Mouse (Mus musculus): ENCODE measurements around the gene Suclg2. TPM values are rescaled to one million over a fixed set of nuclear protein-coding genes. Genes with fewer than 3 reads are reported as not detected.

Suclg2 gene
- polyA plus RNA-seq, 1 experiment = 16.2 TPM

- TF ChIP-seq POLR2A (IDR thresholded peaks at IDR 0.05; ENCODE audit: borderline replicate concordance, insufficient read depth, low read length) = no peak
- TF ChIP-seq CTCF (IDR thresholded peaks at IDR 0.05; ENCODE audit: borderline replicate concordance, insufficient read depth, low read depth, low read length) = no peak
- Histone ChIP-seq H3K27ac (ENCODE audit: insufficient read depth, low read length) (no peak overlapping the region), H3K27me3 (ENCODE audit: control insufficient read depth, insufficient read depth, low read length) (no peaks in the 10 kb centered on the region), H3K4me3 (replicated peaks; ENCODE audit: insufficient read depth, low read depth, low read length) (no peak overlapping the region), H3K4me1 (ENCODE audit: control insufficient read depth, insufficient read depth, low read length) (no peaks in the 10 kb centered on the region)
- WGBS = 36% methylated on average over 5 of the region's 6 CpGs
- DNase-seq = no peak
Observed at GRCm38 (mm10) chr6:95698536-95699162, 20.0 kb downstream of the Suclg2 start.

- WGBS = 51% methylated on average over 4 of the region's 4 CpGs
- DNase-seq = no peak
- H3K4me1 ChIP-seq (ENCODE audit: control insufficient read depth, insufficient read depth, low read length) = no peaks in the 10 kb centered on the region
- TF ChIP-seq POLR2A (IDR thresholded peaks at IDR 0.05; ENCODE audit: borderline replicate concordance, insufficient read depth, low read length) = no peak
- TF ChIP-seq CTCF (IDR thresholded peaks at IDR 0.05; ENCODE audit: borderline replicate concordance, insufficient read depth, low read depth, low read length) = no peak
- H3K27me3 ChIP-seq (ENCODE audit: control insufficient read depth, insufficient read depth, low read length) = no peaks in the 10 kb centered on the region
- H3K4me3 ChIP-seq (replicated peaks; ENCODE audit: insufficient read depth, low read depth, low read length) = no peak overlapping the region
- no peak overlapping the region for H3K27ac ChIP-seq (ENCODE audit: insufficient read depth, low read length)
Observed at GRCm38 (mm10) chr6:95694910-95695309, 23.7 kb downstream of the Suclg2 start.

GRCm38 (mm10) chr6:95685242-95685641 lies 33.4 kb downstream of the Suclg2 start:
- TF ChIP-seq POLR2A (IDR thresholded peaks at IDR 0.05; ENCODE audit: borderline replicate concordance, insufficient read depth, low read length) (no peak), CTCF (IDR thresholded peaks at IDR 0.05; ENCODE audit: borderline replicate concordance, insufficient read depth, low read depth, low read length) (no peak)
- no peaks in the 10 kb centered on the region for H3K27me3 ChIP-seq (ENCODE audit: control insufficient read depth, insufficient read depth, low read length)
- no peak overlapping the region for H3K27ac ChIP-seq (ENCODE audit: insufficient read depth, low read length)
- 77% methylated on average over 4 of the region's 4 CpGs for WGBS
- DNase-seq = no peak
- no peaks in the 10 kb centered on the region for H3K4me1 ChIP-seq (ENCODE audit: control insufficient read depth, insufficient read depth, low read length)
- no peak overlapping the region for H3K4me3 ChIP-seq (replicated peaks; ENCODE audit: insufficient read depth, low read depth, low read length)

- Histone ChIP-seq H3K27me3 (ENCODE audit: control insufficient read depth, insufficient read depth, low read length) (no peaks in the 10 kb centered on the region), H3K27ac (ENCODE audit: insufficient read depth, low read length) (no peak overlapping the region), H3K4me1 (ENCODE audit: control insufficient read depth, insufficient read depth, low read length) (no peaks in the 10 kb centered on the region), H3K4me3 (replicated peaks; ENCODE audit: insufficient read depth, low read depth, low read length) (no peak overlapping the region)
- TF ChIP-seq POLR2A (IDR thresholded peaks at IDR 0.05; ENCODE audit: borderline replicate concordance, insufficient read depth, low read length) (no peak), CTCF (IDR thresholded peaks at IDR 0.05; ENCODE audit: borderline replicate concordance, insufficient read depth, low read depth, low read length) (no peak)
- no peak for DNase-seq
- WGBS = 71% methylated on average over 3 of the region's 3 CpGs
Observed at GRCm38 (mm10) chr6:95679718-95680117, 38.9 kb downstream of the Suclg2 start.

- no peaks in the 10 kb centered on the region for H3K4me1 ChIP-seq (ENCODE audit: control insufficient read depth, insufficient read depth, low read length)
- H3K4me3 ChIP-seq (replicated peaks; ENCODE audit: insufficient read depth, low read depth, low read length) = no peak overlapping the region
- no peak for DNase-seq
- no peaks in the 10 kb centered on the region for H3K27me3 ChIP-seq (ENCODE audit: control insufficient read depth, insufficient read depth, low read length)
- no peak for TF ChIP-seq CTCF (IDR thresholded peaks at IDR 0.05; ENCODE audit: borderline replicate concordance, insufficient read depth, low read depth, low read length)
- TF ChIP-seq POLR2A (IDR thresholded peaks at IDR 0.05; ENCODE audit: borderline replicate concordance, insufficient read depth, low read length) = no peak
- WGBS = 54% methylated on average over 3 of the region's 3 CpGs
- H3K27ac ChIP-seq (ENCODE audit: insufficient read depth, low read length) = no peak overlapping the region
Observed at GRCm38 (mm10) chr6:95679261-95679660, 39.3 kb downstream of the Suclg2 start.

GRCm38 (mm10) chr6:95676951-95677350 lies 41.6 kb downstream of the Suclg2 start:
- DNase-seq = no peak
- no peak overlapping the region for H3K4me3 ChIP-seq (replicated peaks; ENCODE audit: insufficient read depth, low read depth, low read length)
- 94% methylated on average over 2 of the region's 2 CpGs for WGBS
- H3K27ac ChIP-seq (ENCODE audit: insufficient read depth, low read length) = no peak overlapping the region
- H3K4me1 ChIP-seq (ENCODE audit: control insufficient read depth, insufficient read depth, low read length) = no peaks in the 10 kb centered on the region
- no peak for TF ChIP-seq POLR2A (IDR thresholded peaks at IDR 0.05; ENCODE audit: borderline replicate concordance, insufficient read depth, low read length)
- no peak for TF ChIP-seq CTCF (IDR thresholded peaks at IDR 0.05; ENCODE audit: borderline replicate concordance, insufficient read depth, low read depth, low read length)
- H3K27me3 ChIP-seq (ENCODE audit: control insufficient read depth, insufficient read depth, low read length) = no peaks in the 10 kb centered on the region

- no peak overlapping the region for H3K4me3 ChIP-seq (replicated peaks; ENCODE audit: insufficient read depth, low read depth, low read length)
- H3K27ac ChIP-seq (ENCODE audit: insufficient read depth, low read length) = no peak overlapping the region
- no peak for DNase-seq
- TF ChIP-seq POLR2A (IDR thresholded peaks at IDR 0.05; ENCODE audit: borderline replicate concordance, insufficient read depth, low read length) (no peak), CTCF (IDR thresholded peaks at IDR 0.05; ENCODE audit: borderline replicate concordance, insufficient read depth, low read depth, low read length) (no peak)
- H3K4me1 ChIP-seq (ENCODE audit: control insufficient read depth, insufficient read depth, low read length) = no peaks in the 10 kb centered on the region
- H3K27me3 ChIP-seq (ENCODE audit: control insufficient read depth, insufficient read depth, low read length) = no peaks in the 10 kb centered on the region
- 46% methylated on average over 4 of the region's 4 CpGs for WGBS
Observed at GRCm38 (mm10) chr6:95676439-95676838, 42.2 kb downstream of the Suclg2 start.

- H3K27ac ChIP-seq (ENCODE audit: insufficient read depth, low read length) = no peak overlapping the region
- 34% methylated on average over 6 of the region's 6 CpGs for WGBS
- no peaks in the 10 kb centered on the region for H3K4me1 ChIP-seq (ENCODE audit: control insufficient read depth, insufficient read depth, low read length)
- H3K27me3 ChIP-seq (ENCODE audit: control insufficient read depth, insufficient read depth, low read length) = no peaks in the 10 kb centered on the region
- no peak overlapping the region for H3K4me3 ChIP-seq (replicated peaks; ENCODE audit: insufficient read depth, low read depth, low read length)
- peak in 1 of 2 experiments; percentile 1 for DNase-seq
- TF ChIP-seq CTCF (IDR thresholded peaks at IDR 0.05; ENCODE audit: borderline replicate concordance, insufficient read depth, low read depth, low read length) (no peak), POLR2A (IDR thresholded peaks at IDR 0.05; ENCODE audit: borderline replicate concordance, insufficient read depth, low read length) (no peak)
Observed at GRCm38 (mm10) chr6:95675059-95675705, 43.4 kb downstream of the Suclg2 start.

Data from cerebellum, adult 2 months (tissue).